Mouse (Mus musculus): Measurements from ENCODE around the gene Vmn2r18.
A peak's percentile ranks its signal among the peaks of the same experiment; 100 is the strongest.

Vmn2r18 gene

DNA sequence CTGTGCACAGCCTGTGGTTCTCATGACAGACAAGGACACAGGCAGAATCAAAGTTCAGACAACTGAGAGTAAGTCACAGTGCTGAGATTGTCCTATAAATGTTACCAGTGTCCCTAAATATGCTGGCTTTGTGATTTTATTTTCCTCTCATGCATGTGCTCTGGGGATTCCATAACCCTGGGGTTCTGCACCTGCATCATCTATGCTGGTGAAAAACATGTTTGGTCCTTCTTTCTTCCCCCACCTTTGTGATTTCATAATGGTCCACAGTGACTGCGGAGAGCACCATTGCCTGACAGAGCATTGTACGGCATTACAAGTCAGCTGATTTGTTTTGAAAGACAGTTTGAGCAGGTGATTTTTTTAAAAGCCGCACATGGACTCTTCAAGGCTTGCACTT lies at the start of gene Vmn2r18:
Vmn2r18 (minus strand) TSS at position 101 of the 400 bp plus-strand sequence.
- no peak for DNase-seq (ENCODE audit: low spot score)

DNA sequence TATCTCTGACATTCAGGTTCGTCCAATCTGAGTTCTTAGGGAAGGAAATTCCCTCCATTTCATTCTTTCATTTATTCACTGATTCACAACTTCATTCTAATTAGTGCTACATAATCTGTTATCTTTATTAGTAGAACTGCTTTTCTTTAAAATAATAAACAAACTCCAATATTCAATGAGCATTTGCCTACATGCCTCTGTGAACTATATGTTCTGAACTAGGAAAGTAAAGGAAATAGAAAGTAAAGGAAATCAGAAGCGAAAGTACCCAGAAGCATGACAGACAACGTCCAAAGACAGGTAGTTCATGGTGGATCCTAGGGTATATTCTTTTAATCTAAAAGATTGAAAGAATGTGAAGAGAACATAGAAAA lies 45.6 kb upstream of the Vmn2r18 start:
- DNase-seq (ENCODE audit: low spot score): no peak

DNA sequence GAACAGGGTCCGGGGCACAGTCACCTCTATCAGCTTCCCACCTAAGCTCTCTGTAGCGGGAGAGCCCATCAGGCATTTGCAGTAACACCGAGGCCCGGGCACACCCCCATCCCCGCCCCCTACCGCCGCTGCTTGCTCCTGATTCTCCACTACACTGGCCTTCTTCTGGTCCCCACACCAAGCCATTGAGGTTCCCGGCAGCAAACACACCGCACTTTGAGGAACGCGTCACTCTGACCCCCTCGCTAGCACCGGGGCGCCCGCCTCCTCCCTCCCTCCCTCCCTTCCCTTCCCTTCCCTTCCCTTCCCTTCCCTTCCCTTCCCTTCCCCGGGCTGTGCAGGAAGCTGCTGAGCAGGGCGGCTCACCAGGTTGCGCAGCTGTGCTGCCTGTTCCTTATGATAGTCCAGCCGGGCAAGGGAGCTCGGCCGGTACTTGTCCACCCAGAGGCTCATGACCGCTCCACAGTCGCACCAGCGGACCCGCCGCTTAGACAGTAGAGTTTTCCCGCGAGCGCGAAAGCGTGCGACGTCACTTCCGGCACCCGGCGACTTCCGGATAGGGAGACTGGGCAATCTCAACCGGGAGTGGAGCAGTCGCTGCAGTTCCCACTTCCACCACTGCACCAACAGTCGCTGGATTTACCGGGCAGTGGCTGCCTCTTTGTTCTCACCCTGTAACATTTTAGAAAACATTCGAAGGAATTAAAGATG lies 45.0 kb upstream of the Vmn2r18 start, which contains the start of gene Rfc3:
Rfc3 (minus strand) TSS at position 543 of the 711 bp plus-strand sequence.
- peak; percentile 97 for DNase-seq (ENCODE audit: low spot score)

DNA sequence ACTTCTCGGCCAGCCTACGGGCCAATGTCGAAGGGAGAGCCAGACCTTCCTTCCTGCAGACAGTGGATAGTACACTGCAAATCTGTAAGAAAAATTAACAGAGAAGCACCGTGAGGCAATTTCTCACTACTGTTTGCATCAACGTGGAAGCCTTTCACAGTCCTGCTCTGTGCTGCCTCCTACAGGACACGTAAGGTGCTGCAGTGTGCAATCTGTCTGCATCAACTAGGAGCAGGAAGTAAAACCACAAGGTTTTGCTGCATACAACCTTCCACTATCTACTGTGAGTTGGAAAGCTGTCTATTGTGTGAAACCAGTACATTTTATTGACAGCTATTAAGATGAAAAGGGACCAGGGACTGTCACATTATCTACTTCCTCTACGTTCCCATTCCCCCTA lies 39.0 kb upstream of the Vmn2r18 start:
- no peak for DNase-seq (ENCODE audit: low spot score)

DNA sequence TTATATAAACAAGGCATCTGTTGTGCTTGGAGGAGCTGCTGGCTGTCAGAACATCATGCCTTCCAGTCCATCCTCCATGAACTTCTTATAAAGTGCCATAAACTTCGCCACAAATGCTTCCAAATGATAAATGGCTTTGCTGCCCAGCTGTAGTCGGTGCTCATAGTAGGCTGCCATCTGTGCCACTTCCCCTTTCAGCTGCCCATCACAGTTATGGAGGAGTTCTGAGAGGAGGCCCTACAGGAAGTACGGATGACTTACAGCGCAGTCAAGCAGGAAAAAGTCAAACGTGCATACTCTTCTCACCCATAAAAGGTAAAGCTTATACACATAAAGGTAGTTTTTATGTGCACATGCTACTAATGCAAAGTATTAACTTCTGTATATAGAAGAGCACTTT lies 37.0 kb upstream of the Vmn2r18 start:
- DNase-seq (ENCODE audit: low spot score): no peak

DNA sequence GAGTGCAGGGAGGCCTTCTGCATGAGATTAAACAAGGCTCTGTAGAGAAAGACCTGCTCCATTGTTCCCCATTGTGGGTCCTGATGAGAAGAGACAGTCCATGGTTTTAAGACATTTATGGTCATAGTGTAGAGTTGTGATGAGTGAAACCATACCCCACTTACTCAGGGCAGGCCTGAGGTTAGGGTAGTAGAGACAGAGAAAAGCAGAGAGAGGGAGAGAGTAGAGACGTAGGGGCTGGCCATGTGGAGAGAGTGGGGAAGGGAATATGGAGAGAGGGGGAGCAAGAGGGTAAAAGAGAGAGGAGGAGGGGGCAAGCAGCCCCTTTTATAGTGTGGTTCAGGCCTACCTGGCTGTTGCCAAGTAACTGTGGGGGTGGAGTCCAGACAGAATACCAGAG lies 36.3 kb upstream of the Vmn2r18 start:
- DNase-seq (ENCODE audit: low spot score): no peak

DNA sequence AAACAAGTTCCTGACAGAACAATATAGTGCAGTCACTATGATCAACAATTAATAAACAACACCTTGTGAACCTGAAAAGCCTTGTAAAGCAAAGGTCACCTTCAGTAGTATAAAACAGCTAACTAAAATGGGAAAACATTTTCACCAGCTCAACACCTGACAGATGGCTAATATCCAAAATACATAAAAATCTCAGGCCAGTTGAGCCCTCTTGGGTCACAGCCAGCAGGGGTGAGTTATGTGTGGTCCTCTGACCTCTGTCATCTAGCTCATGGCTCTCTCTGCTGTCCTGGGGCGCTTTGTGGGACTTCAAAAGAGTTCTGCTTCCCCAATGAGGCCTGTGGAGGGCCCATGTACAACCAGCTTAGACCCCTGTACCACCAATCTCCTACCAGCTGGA lies 4.1 kb downstream of the Vmn2r18 start:
- no peak for DNase-seq (ENCODE audit: low spot score)
